Mouse (Mus musculus) kidney, adult 2 months (tissue): ENCODE data around the gene Scgb1c1.

Source experiments
- CTCF ChIP-seq: fragments of 200-500 bp; conservative IDR thresholded peaks from 2 replicates; pipeline ENCODE4 v1.5.1; 2011; ENCODE audit warnings: low read depth, mild to moderate bottlenecking, control low read depth, low read length, moderate library complexity, mixed read lengths; ENCODE audit not compliant: insufficient read depth, insufficient read length
- POLR2A ChIP-seq: fragments of 200-500 bp; IDR thresholded peaks from one replicate; pipeline ENCODE4 v1.6.1; 2011; ENCODE audit warnings: low read depth, low read length, control low read depth

- TF ChIP-seq POLR2A (no peak), CTCF (no peak)
Measured at GRCm38 (mm10) chr7:140894031-140894430, 48.7 kb downstream of the Scgb1c1 start.
